Mouse (Mus musculus) limb, embryonic 10.5 days (tissue): ENCODE results near the gene Ovol3. TPM values are rescaled to one million over a fixed set of nuclear protein-coding genes. Genes with fewer than 3 reads are reported as not detected.
"Not testable (repeated sequence)": the region's sequence is repeated elsewhere in the genome, so short reads cannot be mapped to it uniquely, and the experiment has no call there.

Experiments used
- DNase-seq: peaks from one replicate; pipeline ENCODE4 v3.0.0-alpha.2; 2017; ENCODE audit warnings: low spot score
- H3K27ac ChIP-seq: fragments of 300-500 bp; sonication (generic); 2 replicates; pipeline ENCODE4 v1.5.1; 2016; ENCODE audit warnings: mild to moderate bottlenecking
- H3K27me3 ChIP-seq: fragments of 300-500 bp; sonication (generic); 2 replicates; pipeline ENCODE4 v1.6.1; 2016; ENCODE audit warnings: low read depth, mild to moderate bottlenecking; ENCODE audit not compliant: poor library complexity, severe bottlenecking
- H3K36me3 ChIP-seq: fragments of 300-500 bp; sonication (generic); 2 replicates; pipeline ENCODE4 v1.6.1; 2016; ENCODE audit warnings: mild to moderate bottlenecking, moderate library complexity
- H3K4me1 ChIP-seq: fragments of 300-500 bp; sonication (generic); 2 replicates; pipeline ENCODE4 v1.6.1; 2016
- H3K4me3 ChIP-seq: fragments of 300-500 bp; sonication (generic); 2 replicates; pipeline ENCODE4 v1.5.1; 2016; ENCODE audit warnings: mild to moderate bottlenecking, moderate library complexity
- H3K9me3 ChIP-seq: fragments of 300-500 bp; sonication (generic); replicated peaks from 2 replicates; pipeline ENCODE4 v1.6.1; 2016; ENCODE audit warnings: mild to moderate bottlenecking
- WGBS: fragments of 180-500 bp; shearing (Covaris S2); methylation state at CpG from one replicate; pipeline ENCODE4 v1.1.7; 2016; 5-methylcytosine and 5-hydroxymethylcytosine counted together
- polyA plus RNA-seq: library from polyadenylated mRNA; unstranded; fragments of >200 nt; fragmentation: Nextera tagmentation; extraction: Ambion mirVana; gene quantifications from 2 replicates; pipeline ENCODE4 v1.2.1, GENCODE M21; 2016

Gene Ovol3
- polyA plus RNA-seq, 1 experiment from 2014 or later: not detected

GRCm38 (mm10) chr7:30219293-30220007, 16.1 kb downstream of the Ovol3 start:
- peaks cover 23% of the 10 kb centered on the region for H3K36me3 ChIP-seq
- H3K9me3 ChIP-seq: no peaks in the 10 kb centered on the region
- H3K4me1 ChIP-seq: peaks cover 17% of the 10 kb centered on the region
- H3K4me3 ChIP-seq: peak overlapping the region; percentile 58
- no peaks in the 10 kb centered on the region for H3K27me3 ChIP-seq
- peak; percentile 84 for DNase-seq
- peak overlapping the region; percentile 83 for H3K27ac ChIP-seq
- WGBS: 4% methylated on average over 16 of the region's 16 CpGs

GRCm38 (mm10) chr7:30217277-30217676, 18.2 kb downstream of the Ovol3 start:
- DNase-seq: no peak
- Histone ChIP-seq H3K9me3 (no peaks in the 10 kb centered on the region), H3K27me3 (no peaks in the 10 kb centered on the region), H3K27ac (no peak overlapping the region), H3K4me3 (0 out of 2 replicates have a peak overlapping the region, but pooled peaks have one; percentile 39), H3K36me3 (peaks cover 1% of the 10 kb centered on the region), H3K4me1 (peaks cover 17% of the 10 kb centered on the region)
- WGBS: 71% methylated on average over 2 of the region's 2 CpGs

- peak; percentile 96 for DNase-seq
- peak overlapping the region; percentile 30; the same call in 1 of the 2 replicates for H3K27ac ChIP-seq
- H3K4me1 ChIP-seq: peaks cover 17% of the 10 kb centered on the region
- H3K27me3 ChIP-seq: no peaks in the 10 kb centered on the region
- H3K4me3 ChIP-seq: peak overlapping the region; percentile 39
- H3K36me3 ChIP-seq: no peaks in the 10 kb centered on the region
- WGBS: 1% methylated on average over 16 of the region's 16 CpGs
- H3K9me3 ChIP-seq: no peaks in the 10 kb centered on the region
Measured at GRCm38 (mm10) chr7:30216723-30217151, 18.8 kb downstream of the Ovol3 start.

- H3K4me1 ChIP-seq: peaks cover 17% of the 10 kb centered on the region
- H3K4me3 ChIP-seq: no peak overlapping the region
- H3K27me3 ChIP-seq: no peaks in the 10 kb centered on the region
- WGBS: 93% methylated on average over 3 of the region's 3 CpGs
- no peaks in the 10 kb centered on the region for H3K9me3 ChIP-seq
- no peaks in the 10 kb centered on the region for H3K36me3 ChIP-seq
- DNase-seq: no peak
- H3K27ac ChIP-seq: no peak overlapping the region
Measured at GRCm38 (mm10) chr7:30215875-30216274, 19.6 kb downstream of the Ovol3 start.

GRCm38 (mm10) chr7:30213881-30214280, 21.6 kb downstream of the Ovol3 start:
- H3K27me3 ChIP-seq: no peaks in the 10 kb centered on the region
- H3K36me3 ChIP-seq: no peaks in the 10 kb centered on the region
- no peak overlapping the region for H3K4me3 ChIP-seq
- no peaks in the 10 kb centered on the region for H3K9me3 ChIP-seq
- H3K4me1 ChIP-seq: peaks cover 4% of the 10 kb centered on the region
- WGBS: 90% methylated on average over 3 of the region's 3 CpGs
- H3K27ac ChIP-seq: no peak overlapping the region
- DNase-seq: no peak

- H3K27me3 ChIP-seq: no peaks in the 10 kb centered on the region
- H3K4me1 ChIP-seq: no peaks in the 10 kb centered on the region
- H3K4me3 ChIP-seq: no peak overlapping the region
- H3K36me3 ChIP-seq: no peaks in the 10 kb centered on the region
- DNase-seq: no peak
- H3K9me3 ChIP-seq: no peaks in the 10 kb centered on the region
- H3K27ac ChIP-seq: no peak overlapping the region
- WGBS: 31% methylated on average over 4 of the region's 4 CpGs
Measured at GRCm38 (mm10) chr7:30211025-30211424, 24.5 kb downstream of the Ovol3 start.

GRCm38 (mm10) chr7:30206364-30206763, 29.2 kb downstream of the Ovol3 start:
- DNase-seq, H3K27me3 ChIP-seq, H3K36me3 ChIP-seq, H3K4me1 ChIP-seq, H3K9me3 ChIP-seq, H3K4me3 ChIP-seq, H3K27ac ChIP-seq: not testable (repeated sequence)
- 60% methylated on average over 5 of the region's 5 CpGs for WGBS

- 6% methylated on average over 2 of the region's 2 CpGs for WGBS
- DNase-seq: peak; percentile 51
- H3K4me1 ChIP-seq: no peaks in the 10 kb centered on the region
Measured at GRCm38 (mm10) chr7:30205383-30205782, 30.1 kb downstream of the Ovol3 start.

GRCm38 (mm10) chr7:30204380-30204779, 31.1 kb downstream of the Ovol3 start:
- Histone ChIP-seq H3K4me1 (no peaks in the 10 kb centered on the region), H3K36me3 (no peaks in the 10 kb centered on the region), H3K4me3 (no peak overlapping the region), H3K27me3 (no peaks in the 10 kb centered on the region), H3K9me3 (no peaks in the 10 kb centered on the region), H3K27ac (no peak overlapping the region)
- 63% methylated on average over 8 of the region's 8 CpGs for WGBS
- DNase-seq: no peak

More at GRCm38 (mm10) chr7:30205383-30205782, 30.1 kb downstream of the Ovol3 start:
- Histone ChIP-seq H3K36me3 (no peaks in the 10 kb centered on the region), H3K4me3 (no peak overlapping the region), H3K27me3 (no peaks in the 10 kb centered on the region), H3K27ac (no peak overlapping the region), H3K9me3 (no peaks in the 10 kb centered on the region)

- no peak for DNase-seq
- Histone ChIP-seq H3K27ac (no peak overlapping the region), H3K27me3 (no peaks in the 10 kb centered on the region), H3K4me1 (peaks cover under 1% of the 10 kb centered on the region; the same call in 1 of the 2 replicates), H3K36me3 (no peaks in the 10 kb centered on the region), H3K9me3 (no peaks in the 10 kb centered on the region), H3K4me3 (no peak overlapping the region)
- 92% methylated on average over 11 of the region's 11 CpGs for WGBS
Measured at GRCm38 (mm10) chr7:30202895-30203690, 32.4 kb downstream of the Ovol3 start.

GRCm38 (mm10) chr7:30200661-30201060, 34.9 kb downstream of the Ovol3 start:
- H3K4me3 ChIP-seq, DNase-seq, H3K9me3 ChIP-seq, H3K27ac ChIP-seq, H3K27me3 ChIP-seq, H3K4me1 ChIP-seq, H3K36me3 ChIP-seq: not testable (repeated sequence)
- WGBS: 95% methylated on average over 5 of the region's 5 CpGs

GRCm38 (mm10) chr7:30200200-30200599, 35.3 kb downstream of the Ovol3 start:
- H3K27ac ChIP-seq: no peak overlapping the region
- DNase-seq: no peak
- 81% methylated on average over 5 of the region's 5 CpGs for WGBS

GRCm38 (mm10) chr7:30199498-30200139, 35.9 kb downstream of the Ovol3 start:
- Histone ChIP-seq H3K4me1 (peaks cover 15% of the 10 kb centered on the region), H3K9me3 (no peaks in the 10 kb centered on the region), H3K36me3 (no peaks in the 10 kb centered on the region), H3K27me3 (no peaks in the 10 kb centered on the region), H3K27ac (no peak overlapping the region), H3K4me3 (no peak overlapping the region)
- WGBS: 78% methylated on average over 18 of the region's 18 CpGs
- DNase-seq: no peak

More at GRCm38 (mm10) chr7:30200200-30200599, 35.3 kb downstream of the Ovol3 start:
- no peaks in the 10 kb centered on the region for H3K36me3 ChIP-seq
- H3K27me3 ChIP-seq: no peaks in the 10 kb centered on the region
- H3K4me3 ChIP-seq: no peak overlapping the region
- H3K9me3 ChIP-seq: no peaks in the 10 kb centered on the region
- H3K4me1 ChIP-seq: peaks cover 13% of the 10 kb centered on the region
